Mouse (Mus musculus) hindbrain, embryonic 10.5 days (tissue): Measurements from ENCODE around the gene Veph1. TPM values are rescaled to one million over a fixed set of nuclear protein-coding genes. Genes with fewer than 3 reads are reported as not detected.

Experiments used
- DNase-seq: peaks from one replicate; pipeline ENCODE4 v3.0.0-alpha.2; 2017; ENCODE audit warnings: low spot score
- H3K27ac ChIP-seq: fragments of 300-500 bp; sonication (generic); 2 replicates; pipeline ENCODE4 v1.5.1; 2016; ENCODE audit warnings: mild to moderate bottlenecking, moderate library complexity
- H3K27me3 ChIP-seq: fragments of 300-500 bp; sonication (generic); 2 replicates; pipeline ENCODE4 v1.6.1; 2016; ENCODE audit warnings: mild to moderate bottlenecking; ENCODE audit not compliant: poor library complexity, insufficient read depth, severe bottlenecking
- H3K36me3 ChIP-seq: fragments of 300-500 bp; sonication (generic); 2 replicates; pipeline ENCODE4 v1.6.1; 2016; ENCODE audit warnings: mild to moderate bottlenecking, moderate library complexity
- H3K4me1 ChIP-seq: fragments of 300-500 bp; sonication (generic); replicated peaks from 2 replicates; pipeline ENCODE4 v1.6.1; 2016; ENCODE audit warnings: mild to moderate bottlenecking
- H3K4me3 ChIP-seq: fragments of 300-500 bp; sonication (generic); 2 replicates; pipeline ENCODE4 v1.5.1; 2016; ENCODE audit warnings: mild to moderate bottlenecking, moderate library complexity
- H3K9me3 ChIP-seq: fragments of 300-500 bp; sonication (generic); 2 replicates; pipeline ENCODE4 v1.6.1; 2016; ENCODE audit warnings: mild to moderate bottlenecking, moderate library complexity
- WGBS: fragments of 180-500 bp; shearing (Covaris S2); methylation state at CpG from one replicate; pipeline ENCODE4 v1.1.7; 2016; 5-methylcytosine and 5-hydroxymethylcytosine counted together
- polyA plus RNA-seq: library from polyadenylated mRNA; unstranded; fragments of >200 nt; fragmentation: Nextera tagmentation; extraction: Ambion mirVana; gene quantifications from 2 replicates; pipeline ENCODE4 v1.2.1, GENCODE M21; 2016

Veph1 gene
- polyA plus RNA-seq, 1 experiment from 2014 or later = 11.4 TPM

DNA sequence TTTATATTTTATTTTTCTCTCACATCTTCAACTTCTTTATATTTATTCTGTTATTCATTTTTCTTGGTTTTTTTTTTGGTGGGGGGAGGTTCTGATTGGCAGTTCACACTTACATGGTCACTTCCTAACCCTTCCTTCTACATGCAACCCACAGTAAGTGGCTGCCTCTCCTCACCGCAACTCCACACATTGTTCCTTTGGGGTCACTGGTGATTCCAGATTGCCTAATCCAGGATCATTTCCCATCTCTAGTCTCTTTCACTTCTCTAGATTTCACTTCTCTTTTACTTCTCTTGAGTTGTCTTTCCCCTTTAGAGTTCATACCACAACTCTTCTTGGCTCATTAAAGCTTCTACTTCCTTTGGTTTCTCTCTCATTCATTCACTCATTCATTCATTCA, 83.1 kb downstream of the Veph1 start:
- Histone ChIP-seq H3K9me3 (no peaks in the 10 kb centered on the region), H3K36me3 (no peaks in the 10 kb centered on the region), H3K27me3 (peaks cover 2% of the 10 kb centered on the region; the same call in 1 of the 2 replicates), H3K4me1 (no peaks in the 10 kb centered on the region), H3K27ac (no peak overlapping the region), H3K4me3 (no peak overlapping the region)
- 97% methylated on average over 1 of the region's 1 CpGs for WGBS
- no peak for DNase-seq

DNA sequence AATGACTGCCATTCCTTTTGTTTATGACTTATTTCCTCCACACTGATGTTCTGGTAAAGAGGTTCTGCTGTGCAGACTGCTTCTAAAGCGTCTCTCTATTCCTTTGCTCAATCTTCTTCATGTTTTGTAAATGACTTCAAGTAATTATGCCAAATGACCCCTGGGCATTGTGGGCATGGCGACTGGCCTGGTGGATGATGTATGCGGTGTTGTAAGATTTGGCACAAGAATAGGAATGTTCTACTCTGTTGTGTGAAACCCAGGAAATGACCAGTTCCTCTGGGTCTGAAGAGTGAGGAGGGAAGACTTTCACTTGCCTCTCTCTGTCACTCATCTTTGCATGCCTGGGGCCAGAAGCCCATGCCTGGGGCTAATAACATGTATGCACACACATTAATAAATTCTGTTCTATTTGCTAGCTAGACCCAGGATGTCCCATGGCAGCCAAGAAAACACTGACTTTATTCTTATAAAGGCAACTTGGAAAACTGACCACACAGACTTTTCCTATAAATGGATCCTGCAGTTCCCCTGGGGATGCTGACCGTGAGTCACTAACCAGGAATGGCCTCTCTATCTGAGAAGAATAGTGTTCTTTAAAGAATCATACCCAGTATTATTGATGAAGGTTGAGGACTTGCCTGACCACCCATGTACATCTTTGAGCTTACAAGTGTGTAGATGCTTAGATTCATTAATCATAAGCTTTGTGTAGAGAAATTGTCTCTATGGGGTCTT, 87.6 kb downstream of the Veph1 start:
- H3K27me3 ChIP-seq = no peaks in the 10 kb centered on the region
- no peak for DNase-seq

DNA sequence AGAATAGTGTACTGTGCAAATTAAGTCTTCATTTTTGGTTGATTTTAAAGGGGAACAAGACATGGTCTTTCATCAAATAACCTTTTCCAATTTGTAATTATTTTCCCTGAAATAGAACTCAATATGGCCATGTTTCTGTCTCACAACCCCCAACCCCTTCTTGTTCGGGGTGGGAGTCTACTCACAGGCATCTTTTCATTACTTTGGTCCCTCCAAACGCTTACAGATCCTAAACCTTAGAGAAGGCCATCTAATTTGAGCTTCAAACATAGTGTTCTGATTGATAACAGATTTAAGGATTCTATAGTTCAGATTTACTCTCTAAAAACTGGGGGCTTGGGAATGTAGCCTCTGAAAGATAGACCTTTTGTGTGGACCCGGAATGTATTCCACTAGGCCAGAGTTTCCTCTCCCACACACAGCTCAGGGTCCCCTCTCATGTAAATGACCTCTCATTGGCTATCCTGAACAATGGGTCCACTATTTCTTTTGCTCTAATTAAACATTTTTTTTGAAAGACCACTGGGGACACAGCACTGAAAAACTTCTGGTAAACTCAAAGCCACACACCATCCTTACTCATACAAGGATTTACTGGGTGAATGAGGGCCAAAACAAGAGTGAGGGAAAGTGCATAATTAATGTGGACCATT, 102.6 kb downstream of the Veph1 start:
- DNase-seq = no peak
- no peaks in the 10 kb centered on the region for H3K36me3 ChIP-seq
- H3K4me3 ChIP-seq = no peak overlapping the region
- H3K4me1 ChIP-seq = no peaks in the 10 kb centered on the region
- no peak overlapping the region for H3K27ac ChIP-seq
- 80% methylated on average over 3 of the region's 3 CpGs for WGBS
- no peaks in the 10 kb centered on the region for H3K9me3 ChIP-seq
- no peaks in the 10 kb centered on the region for H3K27me3 ChIP-seq

More for the DNA sequence above, 87.6 kb downstream of the Veph1 start:
- WGBS = 85% methylated on average over 4 of the region's 4 CpGs
- Histone ChIP-seq H3K4me3 (no peak overlapping the region), H3K27ac (no peak overlapping the region), H3K9me3 (no peaks in the 10 kb centered on the region), H3K4me1 (no peaks in the 10 kb centered on the region), H3K36me3 (no peaks in the 10 kb centered on the region)

DNA sequence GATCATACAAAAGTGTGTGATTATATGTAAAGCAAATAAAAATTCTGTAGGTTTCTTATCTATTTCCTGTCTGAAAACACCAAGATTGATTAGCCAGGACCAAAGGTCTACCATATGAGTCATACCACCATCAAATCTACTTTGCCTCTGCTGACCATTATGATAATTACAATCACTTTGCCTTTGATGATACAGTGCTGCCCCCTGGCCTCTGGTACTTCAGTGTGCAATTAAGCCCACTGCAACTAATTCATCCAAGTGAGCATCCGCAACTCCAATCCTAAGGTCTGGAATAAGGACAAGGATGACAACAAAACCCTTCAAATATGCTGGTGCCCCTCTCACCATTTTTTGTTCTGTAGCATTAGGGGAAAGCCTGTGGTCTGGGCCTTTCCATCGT, 117.0 kb downstream of the Veph1 start:
- WGBS = 75% methylated on average over 2 of the region's 2 CpGs

DNA sequence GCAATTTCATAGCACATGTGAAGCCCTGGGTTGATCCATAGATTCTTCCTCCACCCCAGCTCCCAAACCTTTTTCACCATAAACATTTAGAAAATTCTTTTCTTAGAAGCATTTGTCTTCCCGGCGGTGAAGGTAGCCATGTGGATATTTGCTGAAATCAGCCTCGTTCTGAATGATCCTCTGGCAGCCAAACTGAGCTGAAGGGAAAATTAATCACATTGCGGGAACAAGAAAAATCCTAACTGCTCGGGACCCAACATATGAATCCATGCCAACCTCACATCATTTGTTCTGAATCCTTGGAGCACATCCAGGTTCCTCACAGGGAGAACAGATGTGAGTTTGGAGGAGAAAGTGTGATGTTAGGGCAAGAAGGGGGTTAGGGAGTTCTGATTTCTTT, 123.7 kb downstream of the Veph1 start:
- H3K9me3 ChIP-seq = no peaks in the 10 kb centered on the region
- WGBS = 93% methylated on average over 5 of the region's 5 CpGs
- DNase-seq = no peak

More for the DNA sequence above, 117.0 kb downstream of the Veph1 start:
- Histone ChIP-seq H3K4me1 (no peaks in the 10 kb centered on the region), H3K36me3 (no peaks in the 10 kb centered on the region), H3K4me3 (no peak overlapping the region), H3K27me3 (no peaks in the 10 kb centered on the region), H3K9me3 (no peaks in the 10 kb centered on the region), H3K27ac (no peak overlapping the region)
- no peak for DNase-seq

DNA sequence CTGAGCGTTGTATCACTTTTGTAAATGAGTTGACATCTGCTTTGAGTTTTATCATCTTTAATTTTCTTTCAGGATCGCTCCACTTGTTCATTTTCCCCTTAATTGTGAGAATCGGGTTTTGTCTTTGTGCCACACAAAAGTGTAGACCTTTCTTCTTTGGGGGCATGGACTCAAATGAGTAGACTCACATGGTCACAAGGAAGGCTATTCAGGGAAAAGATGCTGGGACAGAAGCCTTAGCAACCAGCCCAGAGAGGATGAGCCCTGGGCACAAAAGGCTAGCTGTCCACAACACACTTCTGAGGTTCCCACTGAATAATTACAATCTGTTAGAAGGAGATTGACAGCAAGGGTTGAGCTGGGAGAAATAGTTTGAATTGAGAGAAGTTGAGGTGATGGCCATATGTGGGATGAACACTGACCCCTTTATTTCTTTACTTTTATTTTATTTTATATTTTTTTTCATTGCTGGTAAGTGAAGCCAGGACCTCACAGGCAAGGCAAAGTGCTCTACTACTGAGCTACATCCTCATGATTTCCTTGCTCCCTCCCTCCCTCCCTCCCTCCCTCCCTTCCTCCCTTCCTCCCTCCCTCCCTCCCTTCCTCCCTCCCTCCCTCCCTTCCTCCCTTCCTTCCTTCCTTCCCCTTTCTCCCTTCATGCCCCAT, 126.6 kb downstream of the Veph1 start:
- peak; percentile 46 for DNase-seq
- H3K4me3 ChIP-seq = no peak overlapping the region
- no peaks in the 10 kb centered on the region for H3K9me3 ChIP-seq
- WGBS = 28% methylated on average over 3 of the region's 3 CpGs
- peaks cover 18% of the 10 kb centered on the region for H3K4me1 ChIP-seq
- H3K36me3 ChIP-seq = no peaks in the 10 kb centered on the region
- peak overlapping the region; percentile 70 for H3K27ac ChIP-seq
- H3K27me3 ChIP-seq = no peaks in the 10 kb centered on the region

More for the DNA sequence above, 123.7 kb downstream of the Veph1 start:
- Histone ChIP-seq H3K36me3 (no peaks in the 10 kb centered on the region), H3K4me3 (no peak overlapping the region), H3K27ac (no peak overlapping the region), H3K4me1 (peaks cover 18% of the 10 kb centered on the region), H3K27me3 (no peaks in the 10 kb centered on the region)

GRCm38 (mm10) chr3:66166606-66167290, 129.9 kb downstream of the Veph1 start:
- H3K4me3 ChIP-seq = no peak overlapping the region
- WGBS = 73% methylated on average over 6 of the region's 6 CpGs
- H3K9me3 ChIP-seq = no peaks in the 10 kb centered on the region
- H3K27ac ChIP-seq = peak overlapping the region; percentile 66; the same call in 1 of the 2 replicates
- H3K27me3 ChIP-seq = no peaks in the 10 kb centered on the region
- H3K4me1 ChIP-seq = peaks cover 18% of the 10 kb centered on the region
- H3K36me3 ChIP-seq = no peaks in the 10 kb centered on the region
- DNase-seq = peak; percentile 16

GRCm38 (mm10) chr3:66165026-66165425, 131.6 kb downstream of the Veph1 start:
- no peak for DNase-seq
- Histone ChIP-seq H3K36me3 (no peaks in the 10 kb centered on the region), H3K27me3 (no peaks in the 10 kb centered on the region), H3K27ac (no peak overlapping the region), H3K4me1 (peaks cover 14% of the 10 kb centered on the region), H3K4me3 (no peak overlapping the region), H3K9me3 (no peaks in the 10 kb centered on the region)
- WGBS = 92% methylated on average over 5 of the region's 5 CpGs

GRCm38 (mm10) chr3:66164585-66164984, 132.1 kb downstream of the Veph1 start:
- no peak overlapping the region for H3K27ac ChIP-seq
- no peak for DNase-seq
- H3K9me3 ChIP-seq = no peaks in the 10 kb centered on the region
- peaks cover 10% of the 10 kb centered on the region for H3K4me1 ChIP-seq
- H3K36me3 ChIP-seq = no peaks in the 10 kb centered on the region
- no peak overlapping the region for H3K4me3 ChIP-seq
- WGBS = 82% methylated on average over 3 of the region's 3 CpGs
- H3K27me3 ChIP-seq = no peaks in the 10 kb centered on the region

GRCm38 (mm10) chr3:66162612-66163011, 134.0 kb downstream of the Veph1 start:
- no peaks in the 10 kb centered on the region for H3K36me3 ChIP-seq
- no peaks in the 10 kb centered on the region for H3K27me3 ChIP-seq
- no peak overlapping the region for H3K4me3 ChIP-seq
- no peaks in the 10 kb centered on the region for H3K4me1 ChIP-seq
- no peaks in the 10 kb centered on the region for H3K9me3 ChIP-seq
- WGBS = 87% methylated on average over 6 of the region's 6 CpGs
- no peak overlapping the region for H3K27ac ChIP-seq
- no peak for DNase-seq

DNA sequence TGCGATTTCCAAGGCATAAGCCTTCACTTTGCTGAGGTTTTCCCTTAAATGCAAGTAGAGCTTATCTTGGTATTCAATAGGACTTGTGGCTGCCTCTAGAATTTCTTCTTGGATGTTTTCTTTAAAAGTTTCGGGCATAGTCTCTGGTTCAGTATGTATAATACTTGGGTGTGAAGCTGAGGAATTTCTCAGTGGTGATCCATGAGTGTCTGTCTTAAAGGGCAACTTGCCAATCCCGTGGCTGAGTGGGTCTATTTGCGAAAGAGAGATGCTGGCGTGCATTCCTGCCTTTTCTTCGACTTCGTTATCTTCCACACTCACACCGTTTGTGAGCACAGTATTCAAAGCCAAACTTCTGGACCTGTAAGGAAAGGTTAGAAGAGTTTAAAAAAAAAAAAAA, 138.7 kb downstream of the Veph1 start:
- WGBS = 88% methylated on average over 8 of the region's 8 CpGs
- H3K36me3 ChIP-seq = no peaks in the 10 kb centered on the region
- H3K27me3 ChIP-seq = no peaks in the 10 kb centered on the region
- H3K4me3 ChIP-seq = no peak overlapping the region
- 0 out of 2 replicates have a peak, but pooled peaks cover 7% of the 10 kb centered on the region for H3K4me1 ChIP-seq
- no peak for DNase-seq
- no peak overlapping the region for H3K27ac ChIP-seq
- H3K9me3 ChIP-seq = no peaks in the 10 kb centered on the region

DNA sequence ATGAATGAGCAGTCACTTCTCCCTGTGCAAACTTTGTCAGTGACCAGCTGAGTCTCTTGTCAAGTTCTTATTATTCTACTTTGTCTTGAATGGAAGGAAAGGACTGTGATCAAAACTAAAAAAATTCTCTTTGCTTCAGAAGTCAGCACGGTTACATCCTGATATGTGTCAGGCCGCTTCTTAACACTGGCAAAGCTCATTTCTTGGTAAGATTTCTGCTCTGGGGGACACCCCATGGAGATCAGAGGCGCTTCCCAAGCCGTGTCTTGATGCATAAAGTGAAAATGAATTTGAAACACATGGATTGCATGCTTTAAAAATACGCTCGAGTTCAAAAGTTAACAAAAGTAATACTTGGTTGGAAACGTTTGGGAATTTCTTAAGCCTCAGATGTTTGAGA, 159.0 kb downstream of the Veph1 start:
- 59% methylated on average over 7 of the region's 7 CpGs for WGBS
- no peak for DNase-seq
- H3K36me3 ChIP-seq = no peaks in the 10 kb centered on the region
- H3K4me3 ChIP-seq = no peak overlapping the region
- no peaks in the 10 kb centered on the region for H3K27me3 ChIP-seq
- no peaks in the 10 kb centered on the region for H3K9me3 ChIP-seq
- no peak overlapping the region for H3K27ac ChIP-seq
- peaks cover 19% of the 10 kb centered on the region for H3K4me1 ChIP-seq
